In genomic region chr5:111639476-111640287, GRCm38 (mm10) we compare ENCODE assay signal across 9 mouse cellular contexts.
A peak's percentile ranks its signal among the peaks of the same experiment; 100 is the strongest.
DNase-seq lines count a peak whose midpoint lies in the region; ATAC-seq and TF ChIP-seq lines count a peak whose summit lies in the region.
"Had no signal": no experiment of that assay in that cellular context is flagged by ENCODE, and none has a peak within 500 bp of the region (broad histone marks: within the 10 kb centered on the region; RNA-seq: fewer than 3 reads in every experiment).

No protein-coding gene starts in this region.

- no peak for TF ChIP-seq EP300 in liver, postnatal 0 days (IDR thresholded peaks at IDR 0.05; ENCODE audit: low read depth)

- no peak for TF ChIP-seq CTCF in liver, postnatal 0 days (IDR thresholded peaks at IDR 0.05; ENCODE audit: low read depth)

- 14% methylated on average over 29 of the region's 29 CpGs for WGBS in liver, embryonic 12.5 days (ENCODE audit: insufficient replicate concordance)
- WGBS in liver, postnatal 0 days (ENCODE audit: insufficient replicate concordance), result 16% methylated on average over 25 of the region's 29 CpGs
- 4% methylated on average over 25 of the region's 29 CpGs for WGBS in forebrain, embryonic 16.5 days
- 5% methylated on average over 29 of the region's 29 CpGs for WGBS in limb, embryonic 10.5 days
- 5% methylated on average over 24 of the region's 29 CpGs for WGBS in neural tube, embryonic 15.5 days

- no peak for DNase-seq in liver, postnatal 0 days
- no peak for DNase-seq in limb, embryonic 10.5 days (ENCODE audit: low spot score)
- no peak for DNase-seq in T-cell, adult 2 months (ENCODE audit: low spot score)
- no peak for DNase-seq in lung, postnatal 4 days
- DNase-seq: cerebellum, adult 9-10 months had no signal

- H3K9ac ChIP-seq in liver, embryonic 12.5 days, result no peak overlapping the region
- no peak overlapping the region for H3K9ac ChIP-seq in liver, postnatal 0 days (replicated peaks)
- peak overlapping the region; percentile 40 for H3K9ac ChIP-seq in forebrain, embryonic 16.5 days (replicated peaks; ENCODE audit: low read depth, low read length)
- H3K9ac ChIP-seq in neural tube, embryonic 15.5 days (replicated peaks), result no peak overlapping the region
- H3K9ac ChIP-seq: liver, embryonic 15.5 days had no signal

- H3K4me1 ChIP-seq in liver, embryonic 12.5 days, result no peaks in the 10 kb centered on the region
- no peaks in the 10 kb centered on the region for H3K4me1 ChIP-seq in liver, postnatal 0 days (ENCODE audit: insufficient read depth)
- H3K4me1 ChIP-seq in forebrain, embryonic 16.5 days (replicated peaks; ENCODE audit: control insufficient read depth, insufficient read depth, low read length), result peaks cover 24% of the 10 kb centered on the region
- H3K4me1 ChIP-seq in limb, embryonic 10.5 days, result peaks cover 32% of the 10 kb centered on the region
- peaks cover 24% of the 10 kb centered on the region for H3K4me1 ChIP-seq in neural tube, embryonic 15.5 days
- H3K4me1 ChIP-seq: liver, embryonic 15.5 days had no signal

- H3K9me3 ChIP-seq in liver, embryonic 12.5 days (replicated peaks), result no peaks in the 10 kb centered on the region
- H3K9me3 ChIP-seq in liver, postnatal 0 days (ENCODE audit: low read length), result no peaks in the 10 kb centered on the region
- no peaks in the 10 kb centered on the region for H3K9me3 ChIP-seq in forebrain, embryonic 16.5 days (ENCODE audit: control insufficient read depth, low read length)
- no peaks in the 10 kb centered on the region for H3K9me3 ChIP-seq in limb, embryonic 10.5 days (replicated peaks)
- H3K9me3 ChIP-seq in neural tube, embryonic 15.5 days (replicated peaks), result no peaks in the 10 kb centered on the region
- H3K9me3 ChIP-seq: liver, embryonic 15.5 days had no signal

- peaks cover 57% of the 10 kb centered on the region for H3K27me3 ChIP-seq in liver, embryonic 12.5 days (replicated peaks)
- peaks cover 11% of the 10 kb centered on the region for H3K27me3 ChIP-seq in liver, postnatal 0 days (ENCODE audit: insufficient read depth, low read length)
- no peaks in the 10 kb centered on the region for H3K27me3 ChIP-seq in forebrain, embryonic 16.5 days (replicated peaks; ENCODE audit: control insufficient read depth, insufficient read depth, low read length)
- peaks cover 61% of the 10 kb centered on the region for H3K27me3 ChIP-seq in limb, embryonic 10.5 days (ENCODE audit: low read depth, poor library complexity, severe bottlenecking)
- H3K27me3 ChIP-seq in neural tube, embryonic 15.5 days (replicated peaks), result no peaks in the 10 kb centered on the region; the same call in 1 of the 2 replicates

- H3K4me3 ChIP-seq in liver, embryonic 12.5 days, result no peak overlapping the region
- no peak overlapping the region for H3K4me3 ChIP-seq in liver, postnatal 0 days (ENCODE audit: low read depth, low read length)
- no peak overlapping the region for H3K4me3 ChIP-seq in forebrain, embryonic 16.5 days (replicated peaks; ENCODE audit: low read length)
- peak overlapping the region; percentile 40 for H3K4me3 ChIP-seq in limb, embryonic 10.5 days
- H3K4me3 ChIP-seq in neural tube, embryonic 15.5 days (replicated peaks), result no peak overlapping the region
- H3K4me3 ChIP-seq: liver, embryonic 15.5 days had no signal

- no peak for ATAC-seq in liver, embryonic 12.5 days
- ATAC-seq in liver, postnatal 0 days, result no peak
- ATAC-seq in forebrain, embryonic 16.5 days, result peak; percentile 14; the same call in 1 of the 2 replicates
- no peak for ATAC-seq in neural tube, embryonic 15.5 days (ENCODE audit: low FRiP score)

- no peak overlapping the region for H3K27ac ChIP-seq in liver, embryonic 12.5 days
- no peak overlapping the region for H3K27ac ChIP-seq in liver, postnatal 0 days (ENCODE audit: low read depth)
- no peak overlapping the region for H3K27ac ChIP-seq in forebrain, embryonic 16.5 days (ENCODE audit: low read length)
- H3K27ac ChIP-seq in limb, embryonic 10.5 days, result peak overlapping the region; percentile 46; the same call in 1 of the 2 replicates
- no peak overlapping the region for H3K27ac ChIP-seq in neural tube, embryonic 15.5 days (replicated peaks)
- H3K27ac ChIP-seq: liver, embryonic 15.5 days had no signal

- H3K36me3 ChIP-seq in liver, embryonic 12.5 days, result no peaks in the 10 kb centered on the region
- no peaks in the 10 kb centered on the region for H3K36me3 ChIP-seq in liver, postnatal 0 days (replicated peaks; ENCODE audit: insufficient read depth, low read length)
- H3K36me3 ChIP-seq in forebrain, embryonic 16.5 days (ENCODE audit: control insufficient read depth, insufficient read depth), result no peaks in the 10 kb centered on the region
- no peaks in the 10 kb centered on the region for H3K36me3 ChIP-seq in limb, embryonic 10.5 days
- no peaks in the 10 kb centered on the region for H3K36me3 ChIP-seq in neural tube, embryonic 15.5 days
- H3K36me3 ChIP-seq: liver, embryonic 15.5 days had no signal

- peak overlapping the region; percentile 29 for H3K4me2 ChIP-seq in liver, embryonic 12.5 days
- no peak overlapping the region for H3K4me2 ChIP-seq in liver, postnatal 0 days (ENCODE audit: low read depth, low read length)
- peak overlapping the region; percentile 34 for H3K4me2 ChIP-seq in forebrain, embryonic 16.5 days (ENCODE audit: low read length)
- H3K4me2 ChIP-seq in neural tube, embryonic 15.5 days, result peak overlapping the region; percentile 37
- H3K4me2 ChIP-seq: liver, embryonic 15.5 days had no signal
